Mouse (Mus musculus) heart, postnatal 0 days (tissue): ENCODE results near the gene 8030411F24Rik. TPM values are rescaled to one million over a fixed set of nuclear protein-coding genes. Genes with fewer than 3 reads are reported as not detected.
A peak's percentile ranks its signal among the peaks of the same experiment; 100 is the strongest.
"Not testable (repeated sequence)": the region's sequence is repeated elsewhere in the genome, so short reads cannot be mapped to it uniquely, and the experiment has no call there.

Experiments
- ATAC-seq: fragments of 200-750 bp; cut with Nextera tagmentation; 2 replicates; pipeline ENCODE4 v1.8.0; 2017; ENCODE audit warnings: low read depth, moderate number of reproducible peaks, moderate library complexity; ENCODE audit not compliant: insufficient read depth
- DNase-seq: peaks from one replicate; pipeline ENCODE4 v3.0.0-alpha.2; 2016; ENCODE audit warnings: low spot score
- H3K27ac ChIP-seq: fragments of 300-500 bp; sonication (generic); 2 replicates; pipeline ENCODE4 v1.5.1; 2014; ENCODE audit warnings: low read depth, mild to moderate bottlenecking
- H3K27me3 ChIP-seq: fragments of 300-500 bp; sonication (generic); 2 replicates; pipeline ENCODE4 v1.6.1; 2014; ENCODE audit warnings: low read length, mixed read lengths; ENCODE audit not compliant: control insufficient read depth, insufficient read depth
- H3K36me3 ChIP-seq: fragments of 300-500 bp; sonication (generic); replicated peaks from 2 replicates; pipeline ENCODE4 v1.6.1; 2014; ENCODE audit warnings: low read length, mixed read lengths; ENCODE audit not compliant: control insufficient read depth, insufficient read depth
- H3K4me1 ChIP-seq: fragments of 300-500 bp; sonication (generic); 2 replicates; pipeline ENCODE4 v1.6.1; 2014; ENCODE audit warnings: antibody characterized with exemption; ENCODE audit not compliant: control insufficient read depth, insufficient read depth
- H3K4me2 ChIP-seq: fragments of 300-500 bp; sonication (generic); 2 replicates; pipeline ENCODE4 v1.6.1; 2014; ENCODE audit warnings: low read depth, mild to moderate bottlenecking, low read length, moderate library complexity
- H3K4me3 ChIP-seq: fragments of 300-500 bp; sonication (generic); 2 replicates; pipeline ENCODE4 v1.5.1; 2014; ENCODE audit warnings: low read depth, low read length
- H3K9ac ChIP-seq: fragments of 300-500 bp; sonication (generic); replicated peaks from 2 replicates; pipeline ENCODE4 v1.6.1; 2014; ENCODE audit warnings: low read depth, low read length, mixed read lengths
- H3K9me3 ChIP-seq: fragments of 300-500 bp; sonication (generic); replicated peaks from 2 replicates; pipeline ENCODE4 v1.6.1; 2016; ENCODE audit warnings: low read length; ENCODE audit not compliant: control insufficient read depth
- CTCF ChIP-seq: IDR thresholded peaks from 2 replicates; pipeline ENCODE4 v1.5.1; 2016; ENCODE audit warnings: antibody characterized with exemption, control low read depth, low read depth
- EP300 ChIP-seq: IDR thresholded peaks from 2 replicates; pipeline ENCODE4 v1.6.1; 2016; ENCODE audit warnings: antibody characterized with exemption, low read depth
- WGBS: fragments of 180-500 bp; shearing (Covaris S2); extraction: QIAGEN DNeasy Blood & Tissue Kit; methylation state at CpG from one replicate; pipeline ENCODE4 v1.1.7; 2014; 5-methylcytosine and 5-hydroxymethylcytosine counted together
- polyA plus RNA-seq: library from polyadenylated mRNA; unstranded; fragments of >200 nt; fragmentation: Nextera tagmentation; extraction: Ambion mirVana; gene quantifications from 2 replicates; pipeline ENCODE4 v1.2.1, GENCODE M21; 2015
- total RNA-seq: library from RNA; depleted of rRNA; stranded (reverse); fragments of >200 nt; gene quantifications from 2 replicates; pipeline ENCODE4 v1.2.3, GENCODE M21; 2014; ENCODE audit warnings: low replicate concordance

Gene 8030411F24Rik
- total and polyA plus RNA-seq, 2 experiments from 2014 or later, result not detected

DNA sequence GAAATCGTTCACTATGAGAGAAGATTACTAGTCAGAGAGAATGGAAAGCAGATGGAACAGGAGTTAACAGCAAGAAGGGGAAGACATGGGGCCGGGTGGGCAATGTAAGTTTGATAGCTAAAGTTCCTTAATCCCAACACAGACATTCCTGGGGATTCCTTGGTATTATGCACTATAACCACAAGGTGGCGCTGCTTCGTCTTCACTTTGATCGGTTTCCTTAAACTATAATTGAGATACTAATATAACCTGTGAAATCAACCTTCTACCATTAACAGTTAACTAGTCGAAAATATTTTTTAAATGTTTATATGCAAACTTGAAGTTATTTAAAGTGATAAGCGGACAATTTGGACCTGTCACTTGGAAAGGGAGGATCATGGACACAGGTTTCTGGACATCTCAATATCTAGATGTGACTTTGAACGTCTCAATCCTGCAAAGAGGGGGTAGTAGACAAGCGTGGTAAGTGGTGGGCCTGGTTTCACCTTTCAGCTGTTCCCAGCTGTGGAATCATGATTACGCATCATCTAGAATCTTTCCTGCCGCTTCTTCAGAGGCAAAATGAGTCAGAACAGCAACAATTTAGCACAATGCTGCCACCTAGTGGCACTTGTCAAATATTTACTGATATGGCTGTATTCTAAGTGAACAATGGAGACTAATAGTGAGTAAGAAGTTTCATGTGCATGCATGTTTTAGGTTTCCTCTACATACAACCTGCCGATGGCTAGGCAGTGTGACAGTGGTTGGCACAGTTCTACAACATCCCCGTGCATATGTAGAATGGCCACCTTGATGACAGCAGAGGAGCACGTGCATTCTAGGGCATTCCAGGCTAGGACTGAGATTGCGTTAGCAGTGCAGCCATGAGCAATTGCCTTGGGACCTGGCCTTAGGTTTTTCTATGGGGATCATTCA lies 29.7 kb upstream of the 8030411F24Rik start:
- Histone ChIP-seq H3K4me3 (peak overlapping the region; percentile 32), H3K27me3 (no peaks in the 10 kb centered on the region), H3K27ac (no peak overlapping the region), H3K36me3 (no peaks in the 10 kb centered on the region), H3K4me2 (peak overlapping the region; percentile 66), H3K4me1 (no peaks in the 10 kb centered on the region), H3K9ac (no peak overlapping the region), H3K9me3 (no peaks in the 10 kb centered on the region)
- peak; percentile 66; the same call in 1 of the 2 replicates for ATAC-seq
- 13% methylated on average over 15 of the region's 15 CpGs for WGBS
- TF ChIP-seq EP300, result no peak
- TF ChIP-seq CTCF, result peak; percentile 67
- peak; percentile 83 for DNase-seq

DNA sequence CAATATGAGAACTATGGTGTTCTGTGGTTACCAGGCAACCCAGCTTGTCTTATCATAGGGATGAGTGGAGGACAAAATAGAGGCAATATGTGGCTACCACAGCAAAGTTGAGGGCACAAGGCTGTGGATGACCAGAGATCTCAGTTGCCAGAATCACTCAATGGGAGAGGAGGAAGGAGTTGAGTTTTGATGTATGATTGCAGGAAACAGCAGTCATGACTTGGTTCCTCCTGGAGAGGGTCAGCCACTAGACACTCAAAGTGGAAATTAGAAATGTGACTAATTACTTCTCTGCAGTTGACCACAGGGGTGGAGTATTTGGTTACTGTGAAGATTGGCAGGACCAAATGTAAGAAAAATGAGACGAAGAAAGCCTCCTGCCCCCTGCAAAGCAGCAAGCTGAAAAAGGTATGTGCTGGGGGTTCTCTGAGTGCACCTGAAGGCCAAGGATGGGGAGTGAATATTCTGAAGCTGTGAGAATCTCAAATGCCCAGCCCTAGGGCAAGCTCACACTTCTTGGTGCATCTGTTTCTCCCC lies 27.4 kb upstream of the 8030411F24Rik start:
- no peak overlapping the region for H3K9ac ChIP-seq
- H3K4me3 ChIP-seq, result no peak overlapping the region
- H3K9me3 ChIP-seq, result no peaks in the 10 kb centered on the region
- TF ChIP-seq EP300 (no peak), CTCF (no peak)
- ATAC-seq (no peak), DNase-seq (no peak)
- H3K36me3 ChIP-seq, result no peaks in the 10 kb centered on the region
- H3K27ac ChIP-seq, result no peak overlapping the region
- no peak overlapping the region for H3K4me2 ChIP-seq
- no peaks in the 10 kb centered on the region for H3K27me3 ChIP-seq
- no peaks in the 10 kb centered on the region for H3K4me1 ChIP-seq
- WGBS, result 55% methylated on average over 1 of the region's 1 CpGs

DNA sequence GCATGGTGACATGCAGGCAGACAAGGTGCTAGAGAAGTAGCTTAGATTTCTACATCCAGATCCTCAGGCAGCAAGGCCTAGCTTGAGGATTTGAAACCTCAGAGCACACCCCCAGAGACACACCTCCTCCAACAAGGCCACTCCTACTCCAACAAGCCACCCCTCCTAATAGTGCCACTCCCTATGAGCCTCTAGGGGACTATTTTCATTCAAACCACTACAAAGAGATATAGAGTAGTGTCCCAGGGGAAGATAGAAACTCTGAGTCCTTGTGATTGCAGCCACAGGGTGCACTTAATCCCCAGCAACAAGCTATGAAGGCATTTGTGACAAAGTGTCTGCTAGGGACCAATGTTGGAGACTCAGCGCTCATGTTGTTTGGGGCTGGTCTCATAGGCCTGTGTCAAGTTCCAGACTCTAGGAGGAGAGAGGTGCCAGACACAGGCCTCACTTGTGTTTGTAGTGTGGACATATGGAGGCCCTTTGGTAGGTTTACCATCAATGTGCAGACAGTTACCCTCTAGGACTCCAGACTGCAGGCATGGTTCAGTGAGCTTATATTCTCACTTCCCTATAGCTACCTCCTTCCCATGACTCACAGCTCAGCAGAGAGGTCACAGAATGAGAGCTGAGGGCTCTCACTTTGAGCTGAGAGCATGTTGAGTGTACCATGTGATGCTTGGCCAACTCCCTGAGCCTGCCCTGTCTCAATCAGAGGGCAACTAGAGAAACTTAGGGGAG lies 18.0 kb upstream of the 8030411F24Rik start:
- DNase-seq, result no peak
- H3K4me1 ChIP-seq, result no peaks in the 10 kb centered on the region
- ATAC-seq, result no peak
- no peak overlapping the region for H3K4me3 ChIP-seq
- no peak for TF ChIP-seq CTCF
- TF ChIP-seq EP300, result no peak
- no peak overlapping the region for H3K27ac ChIP-seq
- H3K4me2 ChIP-seq, result no peak overlapping the region
- 88% methylated on average over 1 of the region's 1 CpGs for WGBS
- no peaks in the 10 kb centered on the region for H3K9me3 ChIP-seq
- H3K27me3 ChIP-seq, result no peaks in the 10 kb centered on the region
- H3K36me3 ChIP-seq, result no peaks in the 10 kb centered on the region
- no peak overlapping the region for H3K9ac ChIP-seq

DNA sequence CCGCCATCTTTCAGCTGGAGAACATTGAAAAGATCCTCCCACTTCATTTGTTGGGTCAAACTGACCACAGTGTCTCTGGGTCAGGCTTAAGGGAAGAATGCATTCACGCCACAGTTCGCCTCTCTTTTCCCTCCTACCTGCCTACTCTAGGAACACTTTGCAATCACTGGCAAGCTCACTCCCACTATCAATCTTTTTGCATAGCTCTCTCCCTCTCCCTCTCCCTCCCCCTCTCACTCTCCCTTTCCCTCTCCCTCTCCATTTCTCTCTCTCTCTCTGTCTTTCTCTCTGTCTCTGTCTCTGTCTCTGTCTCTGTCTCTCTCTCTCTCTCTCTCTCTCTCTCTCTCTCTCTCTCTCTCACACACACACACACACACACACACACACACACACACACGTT lies 10.4 kb upstream of the 8030411F24Rik start, which contains the start of gene Cst11:
TSS of gene Cst11 (minus strand) at position 101 of the 400 bp plus-strand sequence.
- DNase-seq, result not testable (repeated sequence)
- 79% methylated on average over 4 of the region's 4 CpGs for WGBS

DNA sequence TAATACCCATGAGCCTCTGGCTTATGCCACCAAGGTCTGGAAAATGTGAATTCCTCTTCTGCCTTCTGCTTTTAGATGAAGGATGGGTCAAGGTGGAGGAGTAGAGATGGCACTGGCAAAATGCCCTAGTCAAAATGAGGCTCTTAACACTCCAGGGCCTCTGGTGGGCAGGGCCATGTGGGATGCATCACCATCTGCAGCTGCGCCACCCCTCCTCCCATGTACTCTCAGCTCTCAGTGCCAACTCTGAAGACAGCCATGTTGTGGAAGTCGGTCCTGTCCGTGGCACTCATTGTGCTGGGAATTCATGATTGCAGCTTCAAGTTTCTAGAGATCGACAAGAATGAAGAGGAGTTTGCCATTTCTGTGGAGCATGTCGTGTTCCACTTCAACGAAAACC lies 7.3 kb downstream of the 8030411F24Rik start, which contains the start of gene Cst12:
TSS of gene Cst12 (plus strand) at position 220 of the 400 bp plus-strand sequence.
- TF ChIP-seq CTCF, result no peak
- TF ChIP-seq EP300, result no peak
- H3K4me3 ChIP-seq, result no peak within 1 kb of the TSS
- H3K9ac ChIP-seq, result no peak within 1 kb of the TSS
- H3K9me3 ChIP-seq, result no peaks in the 10 kb centered on the region
- WGBS, result 86% methylated on average over 6 of the region's 6 CpGs
- no peak for ATAC-seq
- H3K27me3 ChIP-seq, result no peaks in the 10 kb centered on the region
- H3K36me3 ChIP-seq, result no peaks in the 10 kb centered on the region
- no peak within 1 kb of the TSS for H3K27ac ChIP-seq
- no peaks in the 10 kb centered on the region for H3K4me1 ChIP-seq
- DNase-seq, result no peak
- no peak within 1 kb of the TSS for H3K4me2 ChIP-seq

More for the DNA sequence above, 10.4 kb upstream of the 8030411F24Rik start, which contains the start of gene Cst11:
- not testable (repeated sequence) for ATAC-seq, H3K9me3 ChIP-seq, H3K4me2 ChIP-seq, H3K4me3 ChIP-seq, H3K9ac ChIP-seq, H3K4me1 ChIP-seq, H3K36me3 ChIP-seq, H3K27ac ChIP-seq, H3K27me3 ChIP-seq
